Mouse (Mus musculus) C2C12 (cell line): ENCODE measurements at regions not wholly inside any gene's neighbourhood (a gene's known extent, or its start where the extent isn't known, plus 50 kb on each side); places are given as distances from the start of the nearest gene placed in this dataset.

Experiments used
- H3K27me3 ChIP-seq: one replicate; pipeline ENCODE4 v1.6.1; 2011; ENCODE audit not compliant: control insufficient read depth, insufficient read depth, insufficient read length
- H3K36me3 ChIP-seq: one replicate; pipeline ENCODE4 v1.6.1; 2011; ENCODE audit not compliant: control insufficient read depth, insufficient read depth
- H3K4me3 ChIP-seq: one replicate; pipeline ENCODE4 v1.5.1; 2011; ENCODE audit warnings: mild to moderate bottlenecking, control low read depth; ENCODE audit not compliant: poor library complexity, insufficient read depth, severe bottlenecking
- H3K79me2 ChIP-seq: one replicate; pipeline ENCODE4 v1.6.1; 2011; ENCODE audit not compliant: control insufficient read depth, insufficient read depth
- H3K79me3 ChIP-seq: one replicate; pipeline ENCODE4 v1.6.1; 2011; ENCODE audit warnings: low read depth, control low read depth
- H3ac ChIP-seq: one replicate; pipeline ENCODE3; 2011; ENCODE audit warnings: low read depth; ENCODE audit not compliant: control insufficient read depth, insufficient read length
- CEBPB ChIP-seq: IDR thresholded peaks from one replicate; pipeline ENCODE4 v1.6.1; 2011; ENCODE audit warnings: low read depth, mild to moderate bottlenecking, control low read depth, moderate library complexity
- CTCF ChIP-seq: IDR thresholded peaks from one replicate; pipeline ENCODE4 v1.5.1; 2011; ENCODE audit not compliant: control insufficient read depth, insufficient read depth, insufficient read length
- FOSL1 ChIP-seq: IDR thresholded peaks from one replicate; pipeline ENCODE4 v1.8.0; 2011; ENCODE audit warnings: mild to moderate bottlenecking, low read length; ENCODE audit not compliant: poor library complexity, insufficient read depth, severe bottlenecking
- MAX ChIP-seq: IDR thresholded peaks from one replicate; pipeline ENCODE4 v1.6.1; 2011; ENCODE audit warnings: mild to moderate bottlenecking, control low read depth
- MYOD1 ChIP-seq: IDR thresholded peaks from one replicate; pipeline ENCODE4 v1.6.1; 2011; ENCODE audit warnings: low read depth; ENCODE audit not compliant: control insufficient read depth, insufficient read length
- MYOG ChIP-seq: IDR thresholded peaks from one replicate; pipeline ENCODE4 v1.6.1; 2011; ENCODE audit not compliant: control insufficient read depth, insufficient read length; ENCODE audit errors: extremely low read depth
- USF1 ChIP-seq: IDR thresholded peaks from one replicate; pipeline ENCODE4 v1.6.1; 2011; ENCODE audit warnings: low read depth, mild to moderate bottlenecking, control low read depth, moderate library complexity

DNA sequence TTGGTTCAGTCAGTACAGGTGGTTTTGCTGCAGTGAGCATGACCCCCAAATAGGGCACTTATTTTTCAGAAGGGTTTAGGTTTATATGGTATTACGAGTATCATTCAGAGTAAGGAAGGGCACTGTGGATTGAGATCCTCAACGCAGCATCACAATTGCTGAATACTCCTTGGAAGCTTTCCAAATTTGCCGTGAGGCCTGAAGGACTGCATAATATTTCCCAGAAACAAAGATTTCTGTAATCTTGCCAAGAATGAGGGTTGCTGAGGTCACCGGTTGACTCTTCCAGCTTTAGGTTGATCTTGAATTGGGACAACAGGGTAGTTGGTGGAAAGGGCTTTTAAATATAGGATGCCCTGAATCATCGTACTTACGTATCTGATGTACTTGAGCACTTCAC, 482.1 kb downstream of the Ttll7 start:
- Histone ChIP-seq H3K36me3 (no peaks in the 10 kb centered on the region), H3K27me3 (no peaks in the 10 kb centered on the region), H3K79me3 (no peaks in the 10 kb centered on the region), H3K79me2 (no peaks in the 10 kb centered on the region), H3ac (no peak overlapping the region), H3K4me3 (no peak overlapping the region)
- TF ChIP-seq MYOD1: no peak
- no peak for TF ChIP-seq MYOG
- no peak for TF ChIP-seq MAX
- no peak for TF ChIP-seq FOSL1
- no peak for TF ChIP-seq CEBPB
- no peak for TF ChIP-seq CTCF
- TF ChIP-seq USF1: no peak

DNA sequence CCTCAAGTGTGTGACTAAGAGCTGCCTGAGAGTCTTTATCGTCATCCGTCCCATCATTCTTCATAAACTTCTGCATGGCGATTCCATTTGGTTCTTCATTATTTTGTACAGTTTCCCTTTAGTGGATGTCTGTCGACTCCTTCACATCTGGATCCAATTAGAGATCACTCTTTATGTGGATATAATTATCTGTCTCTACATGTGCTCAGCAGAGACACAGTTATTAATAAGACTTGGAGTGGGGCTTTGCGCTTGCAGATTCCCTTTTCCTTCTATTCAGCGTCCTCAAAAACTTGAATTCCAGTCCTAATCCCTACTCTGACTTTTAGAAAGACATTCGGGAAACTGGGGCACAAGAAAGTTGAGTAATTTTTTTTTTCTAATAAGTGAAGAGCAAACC, 483.1 kb downstream of the Ttll7 start:
- Histone ChIP-seq H3K4me3 (no peak overlapping the region), H3K79me3 (no peaks in the 10 kb centered on the region), H3K36me3 (no peaks in the 10 kb centered on the region), H3K79me2 (no peaks in the 10 kb centered on the region), H3K27me3 (no peaks in the 10 kb centered on the region), H3ac (no peak overlapping the region)
- TF ChIP-seq MYOG (no peak), CEBPB (no peak), MYOD1 (no peak), MAX (no peak), USF1 (no peak), CTCF (no peak), FOSL1 (no peak)

- no peak for TF ChIP-seq CTCF
- no peak for TF ChIP-seq MAX
- TF ChIP-seq CEBPB: no peak
- TF ChIP-seq USF1: no peak
- no peak for TF ChIP-seq MYOG
- no peak for TF ChIP-seq MYOD1
- no peak for TF ChIP-seq FOSL1
- Histone ChIP-seq H3K4me3 (no peak overlapping the region), H3ac (no peak overlapping the region), H3K79me3 (no peaks in the 10 kb centered on the region), H3K36me3 (no peaks in the 10 kb centered on the region), H3K27me3 (no peaks in the 10 kb centered on the region), H3K79me2 (no peaks in the 10 kb centered on the region)
Measured at GRCm38 (mm10) chr3:147339427-147339826, 487.3 kb downstream of the Ttll7 start.

DNA sequence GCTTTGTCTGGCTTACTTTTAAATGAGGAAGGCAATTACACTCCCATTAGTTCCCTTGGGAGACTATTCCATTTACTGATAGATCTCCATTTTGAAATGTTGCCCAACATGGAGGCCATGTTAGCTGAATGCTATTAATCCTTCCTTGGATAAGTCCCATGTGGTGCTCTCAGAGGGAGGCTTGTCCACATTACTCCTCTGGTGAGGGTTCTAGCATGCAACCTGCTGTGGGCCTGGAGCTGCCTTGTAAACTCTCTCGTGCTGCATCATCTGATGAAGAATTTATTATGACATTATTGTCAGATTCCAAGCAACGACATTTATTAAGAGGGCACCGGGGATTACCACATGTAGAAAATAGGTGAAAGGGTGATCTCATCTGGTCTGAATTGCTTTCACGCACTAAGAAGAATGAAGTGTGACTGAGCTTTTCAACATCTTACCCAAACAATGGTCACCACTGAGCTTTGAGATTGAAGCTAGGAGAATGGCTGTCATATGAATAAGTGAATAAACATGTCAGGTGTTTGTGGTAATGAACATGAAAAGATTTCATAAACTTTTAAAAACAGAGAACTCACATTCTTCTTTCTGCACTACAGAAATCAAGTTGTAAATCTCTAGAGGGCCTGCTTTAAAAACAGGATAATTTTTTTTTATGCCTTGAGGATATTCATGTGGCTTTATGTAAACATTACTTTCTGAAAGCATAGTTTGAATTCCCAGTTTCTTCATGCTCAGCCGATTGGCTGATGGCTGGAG, 495.3 kb downstream of the Ttll7 start:
- no peaks in the 10 kb centered on the region for H3K27me3 ChIP-seq
- no peaks in the 10 kb centered on the region for H3K36me3 ChIP-seq
- TF ChIP-seq CEBPB: no peak
- no peak for TF ChIP-seq USF1
- TF ChIP-seq MYOD1: no peak
- no peak for TF ChIP-seq FOSL1
- TF ChIP-seq MAX: no peak
- no peak for TF ChIP-seq MYOG
- TF ChIP-seq CTCF: no peak
- no peak overlapping the region for H3ac ChIP-seq
- H3K79me3 ChIP-seq: no peaks in the 10 kb centered on the region
- H3K4me3 ChIP-seq: no peak overlapping the region
- no peaks in the 10 kb centered on the region for H3K79me2 ChIP-seq

DNA sequence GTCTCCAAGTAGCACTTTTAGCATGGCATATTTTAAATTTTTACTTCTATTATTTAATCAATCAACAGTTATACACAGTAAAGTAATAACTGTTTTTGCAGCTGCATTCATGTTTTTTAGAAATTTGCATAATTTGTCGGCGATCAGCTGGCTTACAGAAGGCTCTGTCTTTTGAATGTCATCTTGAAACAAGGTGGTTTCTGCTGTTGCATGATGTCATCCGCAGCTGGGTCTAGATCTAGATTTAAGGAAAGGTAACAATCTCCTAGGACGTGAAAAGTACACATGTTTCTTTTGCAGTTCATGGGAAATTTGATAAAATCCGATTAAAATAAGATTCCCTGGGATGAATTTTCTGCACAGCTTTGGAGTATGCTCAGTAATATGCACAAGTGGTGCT, 534.9 kb downstream of the Ttll7 start:
- no peak overlapping the region for H3ac ChIP-seq
- no peak for TF ChIP-seq MYOG
- no peak for TF ChIP-seq FOSL1
- no peak for TF ChIP-seq MAX
- no peak for TF ChIP-seq CEBPB
- no peak for TF ChIP-seq USF1
- TF ChIP-seq CTCF: no peak
- TF ChIP-seq MYOD1: no peak
- H3K4me3 ChIP-seq: no peak overlapping the region
- H3K79me2 ChIP-seq: no peaks in the 10 kb centered on the region
- no peaks in the 10 kb centered on the region for H3K27me3 ChIP-seq
- H3K79me3 ChIP-seq: no peaks in the 10 kb centered on the region
- H3K36me3 ChIP-seq: no peaks in the 10 kb centered on the region

DNA sequence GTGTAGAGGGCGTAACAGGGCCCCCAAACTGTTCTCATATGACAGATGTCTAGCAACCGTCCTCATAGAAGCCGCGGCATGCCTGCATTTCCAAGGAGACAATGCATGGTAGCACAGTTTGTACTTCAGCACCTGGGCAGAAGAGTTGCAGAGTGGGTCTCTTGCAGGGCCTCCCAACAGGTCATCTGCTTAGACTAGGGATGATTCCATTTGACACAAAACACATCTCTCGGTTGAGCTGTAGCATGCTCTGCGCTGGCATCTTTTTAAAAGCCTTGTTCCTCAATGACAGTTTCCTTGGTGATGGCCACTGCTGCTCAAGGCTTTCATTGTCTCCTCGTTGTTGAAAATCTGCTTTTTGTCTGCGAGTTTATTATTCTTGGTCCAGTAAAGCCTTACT, 546.1 kb downstream of the Ttll7 start:
- H3K79me3 ChIP-seq: no peaks in the 10 kb centered on the region
- TF ChIP-seq MYOG (no peak), MAX (no peak), MYOD1 (no peak), CTCF (no peak)
- no peaks in the 10 kb centered on the region for H3K27me3 ChIP-seq
- no peak overlapping the region for H3K4me3 ChIP-seq
- no peaks in the 10 kb centered on the region for H3K79me2 ChIP-seq
- H3K36me3 ChIP-seq: no peaks in the 10 kb centered on the region
- H3ac ChIP-seq: no peak overlapping the region
